Mouse (Mus musculus) WW6 (cell line): Measurements from ENCODE around the gene Exoc1.

Experiments
- DNase-seq: peaks from one replicate; pipeline ENCODE4 v3.0.0-alpha.2; 2013; ENCODE audit warnings: low read depth, low spot score

Gene Exoc1

DNA sequence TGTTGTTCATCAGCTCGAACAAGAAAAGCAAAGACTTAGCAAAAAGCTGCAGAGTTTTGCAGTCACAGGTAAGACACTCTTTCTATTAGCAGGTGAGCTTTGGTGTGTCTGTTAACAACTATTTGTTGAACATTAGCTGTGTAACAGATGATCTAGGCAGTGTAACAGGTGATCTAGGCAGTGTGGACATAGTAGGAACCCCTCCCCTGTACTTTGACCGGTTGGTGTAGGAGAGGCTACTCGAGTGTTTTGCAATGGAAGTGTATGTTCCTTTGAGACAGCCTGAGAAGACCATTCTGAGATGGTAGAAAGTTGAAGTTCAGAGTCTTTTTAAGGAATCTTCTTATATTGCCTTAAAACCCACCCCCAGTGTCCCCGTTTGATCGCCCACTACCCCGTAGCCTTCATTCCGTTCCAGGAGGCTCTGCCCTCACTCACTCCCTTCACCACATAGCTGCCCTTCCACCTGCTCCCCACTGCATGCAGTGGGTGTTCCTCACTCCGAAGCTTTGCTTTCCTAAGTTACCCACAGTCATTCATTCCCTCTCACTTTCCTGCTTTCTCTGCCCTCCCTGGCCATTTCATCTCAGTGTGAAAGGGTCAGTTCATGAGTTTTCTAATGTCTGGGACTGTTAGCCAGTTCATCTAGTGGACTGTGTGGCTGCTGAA lies 80.7 kb downstream of the Exoc1 start:
- no peak for DNase-seq

- no peak for DNase-seq
Observed at GRCm38 (mm10) chr5:76612867-76613499, 83.9 kb downstream of the Exoc1 start.

DNA sequence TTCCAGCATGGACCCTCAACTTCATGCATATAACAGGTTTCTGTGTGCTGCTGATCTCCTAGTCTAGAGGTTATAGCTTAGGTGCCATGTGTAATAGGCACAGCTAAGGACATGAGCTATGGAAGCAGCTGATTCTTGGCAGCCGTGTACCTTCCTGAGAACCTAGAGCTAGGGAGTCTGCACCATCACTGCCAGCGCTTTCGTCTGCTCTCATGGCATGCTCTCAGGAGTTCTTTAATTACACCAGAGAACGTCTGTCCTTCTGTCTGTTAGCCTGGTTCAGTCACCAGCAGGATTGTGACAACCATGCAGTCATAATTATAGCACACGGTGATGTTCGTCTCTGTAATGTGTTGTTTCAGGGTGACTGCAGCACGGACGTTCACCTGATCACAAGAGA lies 86.2 kb downstream of the Exoc1 start:
- no peak for DNase-seq

DNA sequence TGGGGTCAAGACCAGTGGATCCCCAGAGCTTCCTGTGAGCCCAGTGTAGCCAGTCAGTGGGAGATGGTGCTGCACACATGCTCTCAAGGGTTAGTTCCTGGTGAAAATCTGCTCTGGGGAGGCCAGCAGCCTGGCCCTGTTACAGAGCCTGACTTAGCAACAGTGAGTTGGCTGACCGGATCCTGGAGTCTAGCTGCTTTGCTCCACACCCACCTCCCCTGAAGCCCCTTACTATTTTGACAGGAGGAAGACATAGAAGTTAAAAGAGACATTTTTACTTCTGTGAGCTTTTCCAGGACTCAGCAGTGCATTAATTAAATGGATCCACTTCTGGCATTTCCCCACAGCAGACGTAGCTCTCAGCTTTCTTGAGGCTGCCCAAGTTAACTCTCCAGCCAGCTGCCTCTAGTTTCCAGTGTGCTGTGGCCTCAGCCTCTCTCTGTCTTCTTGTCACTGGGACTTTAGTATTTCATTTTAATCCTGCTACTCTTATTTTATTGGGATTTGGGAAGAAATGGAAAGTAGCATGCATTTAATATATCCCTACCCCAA lies 87.2 kb downstream of the Exoc1 start:
- no peak for DNase-seq

GRCm38 (mm10) chr5:76618750-76619149 lies 89.6 kb downstream of the Exoc1 start:
- DNase-seq = no peak
